Mouse (Mus musculus) forebrain, embryonic 13.5 days (tissue): ENCODE measurements at regions not wholly inside any gene's neighbourhood (a gene's known extent, or its start where the extent isn't known, plus 50 kb on each side); places are given as distances from the start of the nearest gene placed in this dataset.

Experiments
- ATAC-seq: fragments of 200-750 bp; cut with Nextera tagmentation; 2 replicates; pipeline ENCODE4 v1.8.0; 2017
- H3K27ac ChIP-seq: fragments of 300-500 bp; sonication (generic); 2 replicates; pipeline ENCODE4 v1.5.1; 2015; ENCODE audit warnings: inconsistent platforms, mild to moderate bottlenecking, moderate library complexity
- H3K27me3 ChIP-seq: fragments of 300-500 bp; sonication (generic); 2 replicates; pipeline ENCODE4 v1.6.1; 2015; ENCODE audit warnings: mild to moderate bottlenecking, inconsistent platforms
- H3K36me3 ChIP-seq: fragments of 300-500 bp; sonication (generic); 2 replicates; pipeline ENCODE4 v1.6.1; 2015; ENCODE audit warnings: mild to moderate bottlenecking, inconsistent platforms; ENCODE audit not compliant: poor library complexity, severe bottlenecking
- H3K4me1 ChIP-seq: fragments of 300-500 bp; sonication (generic); 2 replicates; pipeline ENCODE4 v1.6.1; 2015; ENCODE audit warnings: inconsistent platforms
- H3K4me2 ChIP-seq: fragments of 300-500 bp; sonication (generic); 2 replicates; pipeline ENCODE4 v1.6.1; 2015; ENCODE audit warnings: inconsistent platforms, mild to moderate bottlenecking, moderate library complexity
- H3K4me3 ChIP-seq: fragments of 300-500 bp; sonication (generic); 2 replicates; pipeline ENCODE4 v1.5.1; 2015; ENCODE audit warnings: mild to moderate bottlenecking, inconsistent platforms
- H3K9ac ChIP-seq: fragments of 300-500 bp; sonication (generic); 2 replicates; pipeline ENCODE4 v1.6.1; 2015; ENCODE audit warnings: mild to moderate bottlenecking, inconsistent platforms
- H3K9me3 ChIP-seq: fragments of 300-500 bp; sonication (generic); replicated peaks from 2 replicates; pipeline ENCODE4 v1.6.1; 2016; ENCODE audit warnings: inconsistent platforms
- WGBS: fragments of 180-500 bp; shearing (Covaris S2); methylation state at CpG from one replicate; pipeline ENCODE4 v1.1.7; 2015; 5-methylcytosine and 5-hydroxymethylcytosine counted together

DNA sequence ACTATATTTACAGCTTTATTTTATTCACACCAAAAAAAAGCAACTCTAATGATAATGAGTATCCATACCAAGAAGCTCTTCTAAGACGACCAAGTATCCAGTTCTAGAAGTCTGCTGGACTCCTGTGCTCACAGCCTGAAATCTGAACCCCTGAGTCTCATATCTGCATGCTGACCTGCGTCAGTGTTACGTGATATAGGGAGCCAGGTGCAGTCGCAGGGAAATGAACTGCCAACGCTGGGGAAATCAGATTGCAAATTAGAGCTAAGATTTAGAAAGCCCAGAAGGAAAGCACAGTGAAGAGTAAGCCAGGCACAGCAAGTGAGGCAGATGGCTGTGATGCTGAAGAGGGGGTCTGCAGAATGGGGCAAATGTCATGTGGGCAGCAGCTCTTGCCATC lies 57.1 kb upstream of the Ddit4l start:
- no peak overlapping the region for H3K27ac ChIP-seq
- WGBS, result 78% methylated on average over 5 of the region's 5 CpGs
- ATAC-seq, result no peak

DNA sequence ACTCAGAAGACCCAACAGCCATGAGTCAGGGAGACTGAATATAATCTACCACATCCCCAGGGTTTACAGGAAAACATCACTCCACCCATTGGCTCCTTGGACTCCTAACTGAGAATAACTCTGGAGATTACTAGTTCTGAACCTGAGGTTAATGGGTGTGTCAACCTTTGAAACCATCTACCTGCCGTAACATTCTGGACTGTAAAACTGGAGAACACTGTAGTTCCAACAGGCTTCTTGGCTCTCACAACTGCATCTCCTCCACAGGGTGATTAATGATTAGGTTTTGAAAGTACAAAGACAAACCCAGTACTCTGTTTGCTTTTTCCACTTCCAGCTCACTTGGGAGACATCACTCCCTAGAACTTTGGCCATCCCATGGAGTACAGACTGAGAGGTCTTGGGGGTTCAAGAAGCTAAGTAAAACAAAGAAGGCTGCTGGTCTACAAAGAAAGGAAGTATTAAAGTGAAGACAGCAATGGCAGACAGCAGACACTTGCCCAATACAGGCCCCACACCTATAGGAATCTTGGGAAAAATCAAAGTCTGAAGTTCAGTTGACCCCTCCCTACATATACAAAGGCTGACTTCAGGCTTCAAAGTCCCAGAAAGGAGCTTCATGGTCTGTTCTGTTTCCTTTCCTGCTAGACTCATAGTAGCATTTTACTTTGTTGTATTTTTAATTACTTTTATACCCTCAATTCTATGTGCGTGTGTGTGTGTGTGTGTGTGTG lies 52.7 kb upstream of the Ddit4l start:
- 82% methylated on average over 2 of the region's 2 CpGs for WGBS
- Histone ChIP-seq H3K27ac (no peak overlapping the region), H3K36me3 (no peaks in the 10 kb centered on the region), H3K27me3 (no peaks in the 10 kb centered on the region), H3K4me3 (no peak overlapping the region), H3K9me3 (no peaks in the 10 kb centered on the region), H3K9ac (no peak overlapping the region), H3K4me1 (no peaks in the 10 kb centered on the region), H3K4me2 (no peak overlapping the region)
- no peak for ATAC-seq

More for the DNA sequence above, 57.1 kb upstream of the Ddit4l start:
- Histone ChIP-seq H3K27me3 (no peaks in the 10 kb centered on the region), H3K9ac (no peak overlapping the region), H3K4me3 (no peak overlapping the region), H3K9me3 (no peaks in the 10 kb centered on the region), H3K4me1 (peaks cover 3% of the 10 kb centered on the region; the same call in 1 of the 2 replicates), H3K4me2 (no peak overlapping the region), H3K36me3 (no peaks in the 10 kb centered on the region)
